Mouse (Mus musculus) liver, adult 2 months (tissue): Measurements from ENCODE around the gene Cct8l1. TPM values are rescaled to one million over a fixed set of nuclear protein-coding genes. Genes with fewer than 3 reads are reported as not detected.

Experiments used
- DNase-seq: peaks from one replicate; pipeline ENCODE4 v3.0.0-alpha.2; 2011; ENCODE audit warnings: low read depth, low spot score; ENCODE audit errors: extremely low read depth
- H3K27ac ChIP-seq: fragments of 200-500 bp; replicated peaks from 2 replicates; pipeline ENCODE4 v1.5.1; 2012; ENCODE audit warnings: low read depth, mild to moderate bottlenecking, control low read depth, inconsistent platforms, low read length; ENCODE audit not compliant: insufficient read depth
- H3K27me3 ChIP-seq: fragments of 200-500 bp; 2 replicates; pipeline ENCODE4 v1.6.1; 2012; ENCODE audit warnings: mild to moderate bottlenecking, moderate library complexity, low read length, inconsistent platforms; ENCODE audit not compliant: control insufficient read depth, insufficient read depth
- H3K36me3 ChIP-seq: fragments of 200-500 bp; 2 replicates; pipeline ENCODE4 v1.6.1; 2012; ENCODE audit warnings: low read length, inconsistent platforms; ENCODE audit not compliant: control insufficient read depth, insufficient read depth
- H3K4me1 ChIP-seq: fragments of 200-500 bp; 2 replicates; pipeline ENCODE4 v1.6.1; 2011; ENCODE audit warnings: low read length; ENCODE audit not compliant: control insufficient read depth, insufficient read depth
- H3K4me3 ChIP-seq: fragments of 200-500 bp; 2 replicates; pipeline ENCODE4 v1.5.1; 2011; ENCODE audit warnings: low read depth, mild to moderate bottlenecking, control low read depth, low read length, moderate library complexity; ENCODE audit not compliant: insufficient read depth
- H3K79me2 ChIP-seq: fragments of 200-500 bp; 2 replicates; pipeline ENCODE4 v1.6.1; 2012; ENCODE audit warnings: inconsistent platforms, mild to moderate bottlenecking, low read length, moderate library complexity; ENCODE audit not compliant: control insufficient read depth, insufficient read depth
- H3K9ac ChIP-seq: fragments of 200-500 bp; 2 replicates; pipeline ENCODE4 v1.6.1; 2012; ENCODE audit warnings: low read depth, mild to moderate bottlenecking, control low read depth, inconsistent platforms, low read length
- CTCF ChIP-seq: fragments of 200-500 bp; IDR thresholded peaks from 2 replicates; pipeline ENCODE4 v1.5.1; 2011; ENCODE audit warnings: low read depth, low read length, control low read depth
- POLR2A ChIP-seq: fragments of 200-500 bp; IDR thresholded peaks from 2 replicates; pipeline ENCODE4 v1.6.1; 2011; ENCODE audit warnings: low read length, control low read depth; ENCODE audit not compliant: insufficient read depth; ENCODE audit errors: extremely low read depth
- WGBS: fragments of 180-500 bp; shearing (Covaris S2); methylation state at CpG from one replicate; pipeline ENCODE4 v1.1.7; 2018; 5-methylcytosine and 5-hydroxymethylcytosine counted together
- polyA plus RNA-seq: library from polyadenylated mRNA; depleted of rRNA; stranded (reverse); fragments of >200 nt; gene quantifications from 2 replicates; pipeline ENCODE4 v1.2.3, GENCODE M21; 2012
- total RNA-seq: library from RNA; depleted of rRNA; stranded (reverse); fragments of >200 nt; gene quantifications from 2 replicates; pipeline ENCODE4 v1.2.3, GENCODE M21; 2014

The Cct8l1 gene
- total and polyA plus RNA-seq, 2 experiments, result not detected

GRCm38 (mm10) chr5:25532256-25533147 lies 16.6 kb downstream of the Cct8l1 start:
- H3K4me3 ChIP-seq, result no peak overlapping the region
- H3K27ac ChIP-seq, result no peak overlapping the region
- 88% methylated on average over 18 of the region's 18 CpGs for WGBS
- H3K36me3 ChIP-seq, result no peaks in the 10 kb centered on the region
- no peaks in the 10 kb centered on the region for H3K27me3 ChIP-seq
- TF ChIP-seq CTCF, result no peak
- TF ChIP-seq POLR2A, result no peak
- no peak overlapping the region for H3K9ac ChIP-seq
- H3K79me2 ChIP-seq, result no peaks in the 10 kb centered on the region
- H3K4me1 ChIP-seq, result no peaks in the 10 kb centered on the region; the same call in 1 of the 2 replicates
- DNase-seq, result no peak

- Histone ChIP-seq H3K4me3 (no peak overlapping the region), H3K27ac (no peak overlapping the region), H3K27me3 (no peaks in the 10 kb centered on the region), H3K79me2 (no peaks in the 10 kb centered on the region), H3K36me3 (no peaks in the 10 kb centered on the region), H3K9ac (no peak overlapping the region), H3K4me1 (no peaks in the 10 kb centered on the region)
- WGBS, result 88% methylated on average over 5 of the region's 5 CpGs
- no peak for DNase-seq
- TF ChIP-seq CTCF (no peak), POLR2A (no peak)
These were observed 17.4 kb downstream of the Cct8l1 start for GRCm38 (mm10) chr5:25533298-25533697.

- Histone ChIP-seq H3K79me2 (no peaks in the 10 kb centered on the region), H3K9ac (no peak overlapping the region), H3K27ac (no peak overlapping the region), H3K4me1 (no peaks in the 10 kb centered on the region), H3K36me3 (no peaks in the 10 kb centered on the region), H3K4me3 (no peak overlapping the region), H3K27me3 (no peaks in the 10 kb centered on the region)
- WGBS, result 86% methylated on average over 2 of the region's 2 CpGs
- TF ChIP-seq POLR2A (no peak), CTCF (no peak)
- no peak for DNase-seq
These were observed 19.7 kb downstream of the Cct8l1 start for GRCm38 (mm10) chr5:25535566-25535965.

- no peak for TF ChIP-seq CTCF
- TF ChIP-seq POLR2A, result no peak
- Histone ChIP-seq H3K4me1 (no peaks in the 10 kb centered on the region), H3K27me3 (no peaks in the 10 kb centered on the region), H3K4me3 (no peak overlapping the region), H3K27ac (no peak overlapping the region), H3K36me3 (no peaks in the 10 kb centered on the region), H3K79me2 (no peaks in the 10 kb centered on the region), H3K9ac (no peak overlapping the region)
- no peak for DNase-seq
- WGBS, result 81% methylated on average over 2 of the region's 2 CpGs
These were observed 20.6 kb downstream of the Cct8l1 start for GRCm38 (mm10) chr5:25536451-25536850.

GRCm38 (mm10) chr5:25536921-25537409 lies 21.1 kb downstream of the Cct8l1 start:
- H3K36me3 ChIP-seq, result no peaks in the 10 kb centered on the region
- H3K79me2 ChIP-seq, result no peaks in the 10 kb centered on the region
- TF ChIP-seq POLR2A (no peak), CTCF (no peak)
- no peak overlapping the region for H3K9ac ChIP-seq
- no peak overlapping the region for H3K27ac ChIP-seq
- 65% methylated on average over 6 of the region's 6 CpGs for WGBS
- DNase-seq, result no peak
- no peak overlapping the region for H3K4me3 ChIP-seq
- H3K27me3 ChIP-seq, result no peaks in the 10 kb centered on the region
- H3K4me1 ChIP-seq, result no peaks in the 10 kb centered on the region

- no peak overlapping the region for H3K27ac ChIP-seq
- H3K9ac ChIP-seq, result no peak overlapping the region
- H3K36me3 ChIP-seq, result no peaks in the 10 kb centered on the region
- no peak for DNase-seq
- no peaks in the 10 kb centered on the region for H3K27me3 ChIP-seq
- H3K4me1 ChIP-seq, result no peaks in the 10 kb centered on the region
- H3K4me3 ChIP-seq, result no peak overlapping the region
- TF ChIP-seq POLR2A (no peak), CTCF (no peak)
- H3K79me2 ChIP-seq, result no peaks in the 10 kb centered on the region
These were observed 24.5 kb downstream of the Cct8l1 start for GRCm38 (mm10) chr5:25540412-25540811.
